Mouse (Mus musculus): ENCODE data around the gene 1110051M20Rik. TPM values are rescaled to one million over a fixed set of nuclear protein-coding genes. Genes with fewer than 3 reads are reported as not detected.
A peak's percentile ranks its signal among the peaks of the same experiment; 100 is the strongest.

Gene 1110051M20Rik
- polyA plus RNA-seq, 1 experiment from 2014 or later, result 66.9 TPM

GRCm38 (mm10) chr2:91474358-91474757, 29.9 kb upstream of the 1110051M20Rik start:
- H3K9me3 ChIP-seq, result no peaks in the 10 kb centered on the region
- ATAC-seq (ENCODE audit: insufficient number of reproducible peaks, insufficient read depth, low FRiP score, low TSS enrichment, low read depth), result peak; percentile 45; the same call in 1 of the 2 replicates
- WGBS, result 40% methylated on average over 12 of the region's 12 CpGs

GRCm38 (mm10) chr2:91470055-91470647, 25.6 kb upstream of the 1110051M20Rik start:
- no peak overlapping the region for H3K4me2 ChIP-seq
- no peak overlapping the region for H3K27ac ChIP-seq
- H3K36me3 ChIP-seq, result peaks cover 41% of the 10 kb centered on the region
- H3K27me3 ChIP-seq, result no peaks in the 10 kb centered on the region
- H3K4me1 ChIP-seq, result peaks cover 24% of the 10 kb centered on the region
- ATAC-seq (ENCODE audit: insufficient number of reproducible peaks, insufficient read depth, low FRiP score, low TSS enrichment, low read depth), result no peak
- H3K9ac ChIP-seq, result 0 out of 2 replicates have a peak overlapping the region, but pooled peaks have one; percentile 36
- 30% methylated on average over 7 of the region's 7 CpGs for WGBS
- H3K4me3 ChIP-seq, result no peak overlapping the region
- no peaks in the 10 kb centered on the region for H3K9me3 ChIP-seq

More at GRCm38 (mm10) chr2:91474358-91474757, 29.9 kb upstream of the 1110051M20Rik start:
- no peak overlapping the region for H3K4me2 ChIP-seq
- H3K4me1 ChIP-seq, result peaks cover 19% of the 10 kb centered on the region
- H3K27ac ChIP-seq, result no peak overlapping the region
- no peak overlapping the region for H3K4me3 ChIP-seq
- H3K9ac ChIP-seq, result no peak overlapping the region
- peaks cover 81% of the 10 kb centered on the region for H3K36me3 ChIP-seq
- H3K27me3 ChIP-seq, result no peaks in the 10 kb centered on the region

GRCm38 (mm10) chr2:91467613-91468012, 23.1 kb upstream of the 1110051M20Rik start:
- Histone ChIP-seq H3K9me3 (no peaks in the 10 kb centered on the region), H3K4me3 (no peak overlapping the region), H3K27me3 (no peaks in the 10 kb centered on the region), H3K27ac (peak overlapping the region; percentile 23; the same call in 1 of the 2 replicates), H3K4me2 (no peak overlapping the region), H3K9ac (no peak overlapping the region), H3K36me3 (peaks cover 16% of the 10 kb centered on the region), H3K4me1 (peaks cover 27% of the 10 kb centered on the region)
- 65% methylated on average over 8 of the region's 8 CpGs for WGBS
- ATAC-seq (ENCODE audit: insufficient number of reproducible peaks, insufficient read depth, low FRiP score, low TSS enrichment, low read depth), result no peak

GRCm38 (mm10) chr2:91465934-91466333, 21.4 kb upstream of the 1110051M20Rik start:
- no peak for ATAC-seq (ENCODE audit: insufficient number of reproducible peaks, insufficient read depth, low FRiP score, low TSS enrichment, low read depth)
- H3K9ac ChIP-seq, result no peak overlapping the region
- H3K36me3 ChIP-seq, result peaks cover 3% of the 10 kb centered on the region; the same call in 1 of the 2 replicates
- no peak overlapping the region for H3K4me2 ChIP-seq
- WGBS, result 78% methylated on average over 3 of the region's 3 CpGs
- H3K27ac ChIP-seq, result no peak overlapping the region
- H3K4me1 ChIP-seq, result peaks cover 43% of the 10 kb centered on the region
- H3K9me3 ChIP-seq, result no peaks in the 10 kb centered on the region
- no peaks in the 10 kb centered on the region for H3K27me3 ChIP-seq
- H3K4me3 ChIP-seq, result no peak overlapping the region

- H3K9me3 ChIP-seq, result no peaks in the 10 kb centered on the region
- peak overlapping the region; percentile 73 for H3K27ac ChIP-seq
- 0 out of 2 replicates have a peak overlapping the region, but pooled peaks have one; percentile 9 for H3K4me3 ChIP-seq
- 14% methylated on average over 12 of the region's 12 CpGs for WGBS
- peak; percentile 43; the same call in 1 of the 2 replicates for ATAC-seq (ENCODE audit: insufficient number of reproducible peaks, insufficient read depth, low FRiP score, low TSS enrichment, low read depth)
- H3K27me3 ChIP-seq, result no peaks in the 10 kb centered on the region
- peak overlapping the region; percentile 46 for H3K4me2 ChIP-seq
- peak overlapping the region; percentile 61 for H3K9ac ChIP-seq
- H3K4me1 ChIP-seq, result peaks cover 36% of the 10 kb centered on the region
- H3K36me3 ChIP-seq, result no peaks in the 10 kb centered on the region
Measured at GRCm38 (mm10) chr2:91462681-91463080, 18.2 kb upstream of the 1110051M20Rik start.

- Histone ChIP-seq H3K4me2 (peak overlapping the region; percentile 46), H3K27me3 (no peaks in the 10 kb centered on the region), H3K9ac (peak overlapping the region; percentile 61; the same call in 1 of the 2 replicates), H3K4me3 (0 out of 2 replicates have a peak overlapping the region, but pooled peaks have one; percentile 9), H3K4me1 (peaks cover 32% of the 10 kb centered on the region), H3K27ac (peak overlapping the region; percentile 73), H3K36me3 (no peaks in the 10 kb centered on the region), H3K9me3 (no peaks in the 10 kb centered on the region)
- ATAC-seq (ENCODE audit: insufficient number of reproducible peaks, insufficient read depth, low FRiP score, low TSS enrichment, low read depth), result no peak
- 9% methylated on average over 2 of the region's 2 CpGs for WGBS
Measured at GRCm38 (mm10) chr2:91462196-91462595, 17.7 kb upstream of the 1110051M20Rik start.

- Histone ChIP-seq H3K27me3 (no peaks in the 10 kb centered on the region), H3K4me1 (peaks cover 36% of the 10 kb centered on the region), H3K9me3 (no peaks in the 10 kb centered on the region), H3K36me3 (no peaks in the 10 kb centered on the region), H3K27ac (peak overlapping the region; percentile 29), H3K4me3 (no peak overlapping the region; the same call in 1 of the 2 replicates), H3K4me2 (no peak overlapping the region), H3K9ac (no peak overlapping the region)
- WGBS, result 30% methylated on average over 3 of the region's 3 CpGs
- ATAC-seq (ENCODE audit: insufficient number of reproducible peaks, insufficient read depth, low FRiP score, low TSS enrichment, low read depth), result no peak
Measured at GRCm38 (mm10) chr2:91461341-91461740, 16.8 kb upstream of the 1110051M20Rik start.

- H3K27ac ChIP-seq, result no peak overlapping the region
- no peak overlapping the region for H3K4me3 ChIP-seq
- H3K9me3 ChIP-seq, result no peaks in the 10 kb centered on the region
- no peak overlapping the region for H3K4me2 ChIP-seq
- peaks cover 36% of the 10 kb centered on the region for H3K4me1 ChIP-seq
- peak overlapping the region; percentile 32; the same call in 1 of the 2 replicates for H3K9ac ChIP-seq
- no peak for ATAC-seq (ENCODE audit: insufficient number of reproducible peaks, insufficient read depth, low FRiP score, low TSS enrichment, low read depth)
- H3K36me3 ChIP-seq, result no peaks in the 10 kb centered on the region
- H3K27me3 ChIP-seq, result no peaks in the 10 kb centered on the region
- 57% methylated on average over 7 of the region's 7 CpGs for WGBS
Measured at GRCm38 (mm10) chr2:91460771-91461170, 16.3 kb upstream of the 1110051M20Rik start.

- no peak overlapping the region for H3K9ac ChIP-seq
- H3K36me3 ChIP-seq, result no peaks in the 10 kb centered on the region
- H3K4me2 ChIP-seq, result no peak overlapping the region
- H3K27ac ChIP-seq, result no peak overlapping the region
- ATAC-seq (ENCODE audit: insufficient number of reproducible peaks, insufficient read depth, low FRiP score, low TSS enrichment, low read depth), result no peak
- H3K4me3 ChIP-seq, result no peak overlapping the region
- H3K27me3 ChIP-seq, result no peaks in the 10 kb centered on the region
- WGBS, result 93% methylated on average over 6 of the region's 6 CpGs
- H3K9me3 ChIP-seq, result no peaks in the 10 kb centered on the region
- H3K4me1 ChIP-seq, result peaks cover 36% of the 10 kb centered on the region
Measured at GRCm38 (mm10) chr2:91460076-91460475, 15.6 kb upstream of the 1110051M20Rik start.

- Histone ChIP-seq H3K4me3 (peak overlapping the region; percentile 74), H3K4me2 (peak overlapping the region; percentile 78), H3K9me3 (no peaks in the 10 kb centered on the region), H3K36me3 (no peaks in the 10 kb centered on the region), H3K9ac (peak overlapping the region; percentile 87), H3K4me1 (peaks cover 32% of the 10 kb centered on the region), H3K27me3 (no peaks in the 10 kb centered on the region; the same call in 1 of the 2 replicates), H3K27ac (peak overlapping the region; percentile 96)
- WGBS, result under 1% methylated on average over 32 of the region's 32 CpGs
- peak; percentile 33; the same call in 1 of the 2 replicates for ATAC-seq (ENCODE audit: insufficient number of reproducible peaks, insufficient read depth, low FRiP score, low TSS enrichment, low read depth)
Measured at GRCm38 (mm10) chr2:91458673-91459391, 14.3 kb upstream of the 1110051M20Rik start.

- H3K4me2 ChIP-seq, result peak overlapping the region; percentile 78
- H3K36me3 ChIP-seq, result no peaks in the 10 kb centered on the region
- H3K9ac ChIP-seq, result peak overlapping the region; percentile 87
- peak; percentile 22; the same call in 1 of the 2 replicates for ATAC-seq (ENCODE audit: insufficient number of reproducible peaks, insufficient read depth, low FRiP score, low TSS enrichment, low read depth)
- H3K27me3 ChIP-seq, result no peaks in the 10 kb centered on the region; the same call in 1 of the 2 replicates
- WGBS, result 0% methylated on average over 21 of the region's 21 CpGs
- H3K4me1 ChIP-seq, result peaks cover 31% of the 10 kb centered on the region
- H3K27ac ChIP-seq, result peak overlapping the region; percentile 96
- peak overlapping the region; percentile 74 for H3K4me3 ChIP-seq
- H3K9me3 ChIP-seq, result no peaks in the 10 kb centered on the region
Measured at GRCm38 (mm10) chr2:91458252-91458672, 13.8 kb upstream of the 1110051M20Rik start.
